Mouse (Mus musculus) hindbrain, embryonic 15.5 days (tissue): Measurements from ENCODE around the gene Cend1. TPM values are rescaled to one million over a fixed set of nuclear protein-coding genes. Genes with fewer than 3 reads are reported as not detected.

Source experiments
- ATAC-seq: fragments of 200-750 bp; cut with Nextera tagmentation; 2 replicates; pipeline ENCODE4 v1.8.0; 2017; ENCODE audit warnings: low read depth, moderate number of reproducible peaks, moderate TSS enrichment; ENCODE audit not compliant: low FRiP score
- H3K27ac ChIP-seq: fragments of 300-500 bp; sonication (generic); replicated peaks from 2 replicates; pipeline ENCODE4 v1.5.1; 2015; ENCODE audit warnings: mild to moderate bottlenecking, inconsistent platforms
- H3K27me3 ChIP-seq: fragments of 300-500 bp; sonication (generic); 2 replicates; pipeline ENCODE4 v1.6.1; 2015; ENCODE audit warnings: control low read depth, inconsistent platforms
- H3K36me3 ChIP-seq: fragments of 300-500 bp; sonication (generic); 2 replicates; pipeline ENCODE4 v1.6.1; 2015; ENCODE audit warnings: control low read depth, inconsistent platforms
- H3K4me1 ChIP-seq: fragments of 300-500 bp; sonication (generic); replicated peaks from 2 replicates; pipeline ENCODE4 v1.6.1; 2015; ENCODE audit warnings: control low read depth, inconsistent platforms
- H3K4me2 ChIP-seq: fragments of 300-500 bp; sonication (generic); 2 replicates; pipeline ENCODE4 v1.6.1; 2015; ENCODE audit warnings: moderate library complexity, mild to moderate bottlenecking, inconsistent platforms
- H3K4me3 ChIP-seq: fragments of 300-500 bp; sonication (generic); 2 replicates; pipeline ENCODE4 v1.5.1; 2015; ENCODE audit warnings: mild to moderate bottlenecking, inconsistent platforms
- H3K9ac ChIP-seq: fragments of 300-500 bp; sonication (generic); 2 replicates; pipeline ENCODE4 v1.6.1; 2015; ENCODE audit warnings: inconsistent platforms
- H3K9me3 ChIP-seq: fragments of 300-500 bp; sonication (generic); 2 replicates; pipeline ENCODE4 v1.6.1; 2016; ENCODE audit warnings: control low read depth, inconsistent platforms
- WGBS: fragments of 180-500 bp; shearing (Covaris S2); methylation state at CpG from one replicate; pipeline ENCODE4 v1.1.7; 2015; 5-methylcytosine and 5-hydroxymethylcytosine counted together
- polyA plus RNA-seq: library from polyadenylated mRNA; unstranded; fragments of >200 nt; fragmentation: Nextera tagmentation; extraction: Ambion mirVana; gene quantifications from 2 replicates; pipeline ENCODE4 v1.2.1, GENCODE M21; 2015

The Cend1 gene
- 153 and 184 TPM in 2 replicates for polyA plus RNA-seq

- WGBS: 2% methylated on average over 19 of the region's 19 CpGs
- peak; percentile 86 for ATAC-seq
Observed at GRCm38 (mm10) chr7:141429310-141429709, at the start of gene Cend1. Gene Cend1 (minus strand): TSS chr7:141429491.

DNA sequence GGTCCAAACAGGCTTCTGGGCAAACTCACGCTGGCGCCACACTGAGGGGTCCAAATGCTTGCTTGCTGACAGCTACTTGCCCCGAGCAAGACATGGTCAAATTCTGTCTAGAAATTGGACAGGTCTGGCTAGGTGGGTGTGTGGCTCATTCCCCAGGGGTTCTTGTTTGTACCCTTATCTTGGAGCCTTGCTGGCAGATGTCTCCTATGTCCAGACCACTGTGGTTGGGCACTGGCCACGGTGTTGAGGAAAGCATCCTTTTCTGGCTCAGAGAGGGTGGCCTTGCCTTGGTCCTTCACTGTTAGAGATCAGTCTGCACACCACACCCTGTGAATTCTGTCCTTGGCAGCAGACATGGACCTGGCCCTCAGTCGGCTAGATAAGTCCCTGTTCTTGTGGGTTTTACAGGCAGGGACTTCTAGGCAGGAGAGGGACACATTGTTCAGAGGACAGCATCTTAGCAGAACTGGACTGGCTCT lies 49.0 kb upstream of the Cend1 start:
- no peak for ATAC-seq
- H3K36me3 ChIP-seq: no peaks in the 10 kb centered on the region
- no peak overlapping the region for H3K9ac ChIP-seq
- H3K9me3 ChIP-seq: no peaks in the 10 kb centered on the region
- peaks cover 7% of the 10 kb centered on the region for H3K27me3 ChIP-seq
- WGBS: 78% methylated on average over 5 of the region's 5 CpGs
- no peak overlapping the region; the same call in 1 of the 2 replicates for H3K4me2 ChIP-seq
- peaks cover 56% of the 10 kb centered on the region for H3K4me1 ChIP-seq
- no peak overlapping the region for H3K4me3 ChIP-seq
- H3K27ac ChIP-seq: no peak overlapping the region

More at GRCm38 (mm10) chr7:141429310-141429709, at the start of gene Cend1:
- Histone ChIP-seq H3K4me3 (peak within 1 kb of the TSS; percentile 52), H3K27me3 (no peaks in the 10 kb centered on the region), H3K4me1 (peaks cover 46% of the 10 kb centered on the region), H3K36me3 (peaks cover 36% of the 10 kb centered on the region), H3K9me3 (no peaks in the 10 kb centered on the region), H3K9ac (peak within 1 kb of the TSS; percentile 66), H3K27ac (peak within 1 kb of the TSS; percentile 82), H3K4me2 (peak within 1 kb of the TSS; percentile 65)

DNA sequence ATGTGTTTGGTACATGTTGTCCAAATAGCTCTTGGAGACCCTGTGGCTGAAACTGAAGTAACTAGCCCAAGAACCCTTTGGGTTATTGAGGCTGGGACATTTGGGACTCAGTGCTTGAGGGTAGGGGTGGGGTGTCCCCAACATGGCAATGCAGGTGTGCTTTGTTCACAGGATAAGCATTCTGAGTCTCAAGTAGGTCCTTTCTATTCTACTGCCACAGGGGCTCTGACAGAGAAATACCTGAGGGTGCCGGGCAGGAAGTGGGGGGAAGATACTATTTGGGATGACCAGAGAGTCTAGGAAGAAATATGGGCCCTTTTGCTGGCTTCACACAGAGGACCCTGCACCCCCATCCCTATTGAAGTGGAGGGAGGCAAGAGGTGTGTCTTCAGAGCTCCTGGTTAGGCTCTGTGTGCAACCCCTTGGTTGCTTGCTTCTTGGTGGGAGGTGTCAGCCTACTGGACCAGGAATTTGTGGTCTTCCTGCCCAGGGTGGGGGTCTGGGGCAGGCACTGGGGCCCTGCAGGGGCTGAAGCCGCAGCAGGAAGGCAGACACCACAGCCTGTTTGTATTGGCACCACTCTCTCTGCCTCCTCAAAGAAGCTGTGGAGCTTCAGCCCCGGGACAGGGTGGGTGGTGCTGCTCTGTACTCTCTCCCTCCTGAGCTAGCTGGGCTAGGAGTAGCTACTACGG lies 48.4 kb upstream of the Cend1 start:
- no peak overlapping the region for H3K9ac ChIP-seq
- peaks cover 7% of the 10 kb centered on the region for H3K27me3 ChIP-seq
- no peak overlapping the region for H3K4me3 ChIP-seq
- 72% methylated on average over 4 of the region's 4 CpGs for WGBS
- H3K4me2 ChIP-seq: no peak overlapping the region; the same call in 1 of the 2 replicates
- H3K27ac ChIP-seq: no peak overlapping the region; the same call in 1 of the 2 replicates
- ATAC-seq: no peak
- peaks cover 1% of the 10 kb centered on the region; the same call in 1 of the 2 replicates for H3K36me3 ChIP-seq
- peaks cover 52% of the 10 kb centered on the region for H3K4me1 ChIP-seq
- no peaks in the 10 kb centered on the region for H3K9me3 ChIP-seq

GRCm38 (mm10) chr7:141476981-141477370 lies 47.7 kb upstream of the Cend1 start:
- Histone ChIP-seq H3K4me3 (no peak overlapping the region), H3K27me3 (peaks cover 7% of the 10 kb centered on the region), H3K36me3 (peaks cover 9% of the 10 kb centered on the region), H3K4me1 (peaks cover 44% of the 10 kb centered on the region), H3K27ac (peak overlapping the region; percentile 52; the same call in 1 of the 2 replicates), H3K4me2 (peak overlapping the region; percentile 93), H3K9ac (no peak overlapping the region), H3K9me3 (no peaks in the 10 kb centered on the region)
- no peak for ATAC-seq
- WGBS: 21% methylated on average over 7 of the region's 7 CpGs

- Histone ChIP-seq H3K9ac (no peak overlapping the region; the same call in 1 of the 2 replicates), H3K36me3 (peaks cover 11% of the 10 kb centered on the region), H3K9me3 (no peaks in the 10 kb centered on the region), H3K4me2 (peak overlapping the region; percentile 93), H3K27ac (peak overlapping the region; percentile 69), H3K27me3 (peaks cover 7% of the 10 kb centered on the region), H3K4me3 (peak overlapping the region; percentile 87), H3K4me1 (peaks cover 39% of the 10 kb centered on the region)
- no peak for ATAC-seq
- 1% methylated on average over 12 of the region's 17 CpGs for WGBS
Observed at GRCm38 (mm10) chr7:141476226-141476980, 47.1 kb upstream of the Cend1 start.

GRCm38 (mm10) chr7:141475805-141476158 lies 46.5 kb upstream of the Cend1 start:
- H3K36me3 ChIP-seq: peaks cover 17% of the 10 kb centered on the region
- 2% methylated on average over 12 of the region's 12 CpGs for WGBS
- peak overlapping the region; percentile 93 for H3K4me2 ChIP-seq
- H3K4me1 ChIP-seq: peaks cover 36% of the 10 kb centered on the region
- peak overlapping the region; percentile 87 for H3K4me3 ChIP-seq
- H3K9ac ChIP-seq: peak overlapping the region; percentile 86
- ATAC-seq: no peak
- H3K27ac ChIP-seq: peak overlapping the region; percentile 84
- H3K9me3 ChIP-seq: no peaks in the 10 kb centered on the region
- peaks cover 7% of the 10 kb centered on the region for H3K27me3 ChIP-seq

DNA sequence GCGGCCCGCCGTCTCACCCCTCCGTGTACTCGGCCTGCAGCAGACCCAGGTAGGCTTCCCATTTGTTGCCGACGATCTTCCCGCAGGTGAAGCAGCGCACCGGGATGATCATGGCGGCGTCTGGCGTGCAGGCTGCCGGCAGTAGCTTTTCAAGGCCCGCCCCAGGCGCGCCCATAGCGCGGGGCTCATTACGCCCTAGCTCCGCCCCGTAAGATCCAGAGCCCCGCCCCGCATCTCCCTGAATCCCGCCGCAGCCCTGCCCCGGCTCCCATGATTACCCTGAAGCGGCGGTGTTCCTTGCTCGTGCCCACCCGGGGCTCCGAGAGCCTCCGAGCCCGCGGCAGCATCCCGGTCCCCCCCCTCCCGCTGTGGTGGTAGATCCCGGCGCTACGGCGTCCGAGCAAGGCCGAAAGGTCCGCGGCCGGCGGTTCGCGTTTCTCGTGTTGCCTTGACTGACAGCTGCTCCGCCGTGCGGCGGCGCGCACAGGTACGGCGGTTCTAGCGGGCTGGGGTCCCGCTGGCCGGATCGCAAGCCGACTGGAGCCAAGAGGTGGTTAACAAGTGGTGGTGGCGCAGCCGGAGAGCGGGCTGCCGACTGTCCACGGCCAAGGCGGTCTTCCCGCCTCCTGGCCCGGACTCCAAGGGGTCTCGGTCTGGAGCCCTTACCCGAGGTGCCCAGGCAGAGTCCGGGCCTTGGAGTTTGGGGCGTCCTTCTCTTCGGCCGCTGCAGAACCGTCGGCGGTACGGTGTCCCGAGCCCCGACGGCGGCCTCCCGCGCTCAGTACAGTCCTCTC lies 45.9 kb upstream of the Cend1 start, which contains the start of the genes Polr2l and Tspan4:
Gene Polr2l, minus strand, starts transcription at position 122 of the 794 bp plus-strand sequence.
Gene Tspan4, plus strand, starts transcription at position 230 of the 794 bp plus-strand sequence.
- peaks cover 32% of the 10 kb centered on the region for H3K4me1 ChIP-seq
- peak within 1 kb of the TSS; percentile 86 for H3K9ac ChIP-seq
- ATAC-seq: peak; percentile 81
- peaks cover 7% of the 10 kb centered on the region for H3K27me3 ChIP-seq
- peak within 1 kb of the TSS; percentile 87 for H3K4me3 ChIP-seq
- H3K4me2 ChIP-seq: peak within 1 kb of the TSS; percentile 93
- under 1% methylated on average over 87 of the region's 87 CpGs for WGBS
- no peaks in the 10 kb centered on the region for H3K9me3 ChIP-seq
- H3K36me3 ChIP-seq: peaks cover 17% of the 10 kb centered on the region
- H3K27ac ChIP-seq: peak within 1 kb of the TSS; percentile 84

DNA sequence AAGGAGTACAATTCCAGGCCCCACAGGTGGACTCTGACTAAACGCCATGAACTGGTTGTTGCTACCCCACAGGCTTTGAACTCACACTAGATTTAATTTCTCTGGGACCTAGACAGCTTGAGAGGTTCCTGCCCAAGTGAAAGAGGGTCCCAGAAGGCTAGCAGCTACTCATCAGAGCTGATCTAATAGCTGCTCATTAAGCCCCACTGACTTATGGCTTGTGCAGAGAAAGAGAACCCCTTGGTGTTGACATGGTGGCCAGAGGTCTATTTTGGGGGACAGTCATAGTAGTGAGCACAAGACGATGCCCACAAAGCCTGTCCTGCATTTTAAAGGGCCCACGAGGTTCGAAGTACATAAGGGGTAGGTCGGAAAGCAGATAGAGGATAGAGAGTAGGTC lies 44.9 kb upstream of the Cend1 start:
- Histone ChIP-seq H3K27me3 (peaks cover 7% of the 10 kb centered on the region), H3K27ac (peak overlapping the region; percentile 84), H3K9me3 (no peaks in the 10 kb centered on the region), H3K4me1 (peaks cover 43% of the 10 kb centered on the region), H3K4me2 (peak overlapping the region; percentile 93), H3K36me3 (peaks cover 17% of the 10 kb centered on the region), H3K4me3 (peak overlapping the region; percentile 87), H3K9ac (peak overlapping the region; percentile 86)
- no peak for ATAC-seq
- 10% methylated on average over 5 of the region's 5 CpGs for WGBS

- no peaks in the 10 kb centered on the region for H3K9me3 ChIP-seq
- peaks cover 57% of the 10 kb centered on the region for H3K4me1 ChIP-seq
- H3K27ac ChIP-seq: no peak overlapping the region
- peaks cover 7% of the 10 kb centered on the region for H3K27me3 ChIP-seq
- WGBS: 89% methylated on average over 6 of the region's 6 CpGs
- ATAC-seq: no peak
- no peak overlapping the region for H3K9ac ChIP-seq
- no peak overlapping the region for H3K4me2 ChIP-seq
- H3K4me3 ChIP-seq: no peak overlapping the region
- H3K36me3 ChIP-seq: peaks cover 17% of the 10 kb centered on the region
Observed at GRCm38 (mm10) chr7:141472763-141473162, 43.5 kb upstream of the Cend1 start.

GRCm38 (mm10) chr7:141472226-141472625 lies 42.9 kb upstream of the Cend1 start:
- peaks cover 60% of the 10 kb centered on the region for H3K4me1 ChIP-seq
- peaks cover 7% of the 10 kb centered on the region for H3K27me3 ChIP-seq
- 85% methylated on average over 6 of the region's 6 CpGs for WGBS
- H3K9ac ChIP-seq: no peak overlapping the region
- no peak overlapping the region for H3K4me2 ChIP-seq
- H3K9me3 ChIP-seq: no peaks in the 10 kb centered on the region
- H3K36me3 ChIP-seq: peaks cover 17% of the 10 kb centered on the region
- no peak for ATAC-seq
- no peak overlapping the region for H3K27ac ChIP-seq
- no peak overlapping the region for H3K4me3 ChIP-seq

GRCm38 (mm10) chr7:141471236-141471635 lies 41.9 kb upstream of the Cend1 start:
- Histone ChIP-seq H3K27ac (no peak overlapping the region), H3K9me3 (no peaks in the 10 kb centered on the region), H3K4me1 (peaks cover 63% of the 10 kb centered on the region), H3K9ac (no peak overlapping the region), H3K27me3 (peaks cover 10% of the 10 kb centered on the region), H3K4me3 (no peak overlapping the region), H3K4me2 (no peak overlapping the region), H3K36me3 (peaks cover 17% of the 10 kb centered on the region)
- 89% methylated on average over 1 of the region's 1 CpGs for WGBS
- no peak for ATAC-seq
